ENCODE assay signal across 15 mouse cellular contexts in the genomic region with DNA sequence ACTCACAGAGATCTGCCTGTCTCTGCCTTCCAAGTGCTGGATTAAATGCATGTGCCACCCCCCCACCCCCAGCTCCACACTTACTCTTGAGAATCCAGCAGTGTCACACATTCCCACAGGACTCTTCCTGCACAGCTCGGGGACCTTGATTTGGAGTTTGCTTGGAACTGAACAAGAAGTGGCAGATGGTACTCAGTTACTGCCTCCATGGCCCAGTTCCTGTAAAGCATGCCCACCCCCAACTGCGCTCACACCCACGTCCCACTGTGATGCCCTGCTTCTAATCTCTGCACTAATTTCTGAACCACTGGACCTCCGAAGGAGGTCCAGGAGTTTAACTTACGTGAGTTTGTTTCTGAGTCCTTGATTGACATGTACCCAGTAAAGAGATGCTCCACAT. TPM values are rescaled to one million over a fixed set of nuclear protein-coding genes. Genes with fewer than 3 reads are reported as not detected.
DNase-seq lines count a peak whose midpoint lies in the region.
"Had no signal": no experiment of that assay in that cellular context is flagged by ENCODE, and none has a peak within 500 bp of the region (broad histone marks: within the 10 kb centered on the region; RNA-seq: fewer than 3 reads in every experiment).

No protein-coding gene starts in this region.

- peak; percentile 32 to 45 for DNase-seq in cerebellum, postnatal 14 days
- no peak for DNase-seq in cerebellum, adult 8-10 months
- peak; percentile 38 to 73 for DNase-seq in layer of hippocampus, adult 18-20 months (ENCODE audit: low spot score in 2 of 2)
- DNase-seq in layer of hippocampus, postnatal 36 days = no peak
- peak; percentile 47 for DNase-seq in layer of hippocampus, adult 9-11 months
- no peak for DNase-seq in layer of hippocampus, postnatal 25 days (ENCODE audit: extremely low spot score in 1 of 2, low spot score in 1 of 2)
- no peak for DNase-seq in B cell, adult 2 months
- DNase-seq: adrenal gland, adult 8-10 months; adrenal gland, postnatal 14 days; adrenal gland, postnatal 36 days; cerebellum, adult 11 months; cerebellum, adult 2 months; cerebellum, postnatal 36 days; embryo, embryonic 11 days had no signal

RNA-seq across cellular contexts. Expression of gene Cog2, which starts 23.7 kb away (rescaled TPM):
- 10 to 100 TPM; 40.6 to 43.8 TPM for total RNA-seq in layer of hippocampus, adult 18-20 months (2021)
- 10 to 100 TPM; 37.8 to 43.2 TPM for total RNA-seq in layer of hippocampus, postnatal 36 days (2021)
- 10 to 100 TPM; 37.2 to 48.5 TPM for total RNA-seq in layer of hippocampus, postnatal 25 days (2021)

RNA-seq across cellular contexts. Expression of gene Pgbd5, which starts 57.4 kb away (rescaled TPM):
- 100 to 1,000 TPM; 272 to 273 TPM for total RNA-seq in layer of hippocampus, adult 18-20 months (2021)
- total RNA-seq in layer of hippocampus, postnatal 36 days (2021) = 100 to 1,000 TPM; 263 to 289 TPM
- total RNA-seq in layer of hippocampus, postnatal 25 days (2021) = 100 to 1,000 TPM; 261 to 272 TPM
- total RNA-seq: common myeloid progenitor, adult 5-6 weeks had no signal

Comparison
In these comparisons a context has a peak if more than half of its experiments do, and no peak if none do; other contexts are left out.
1. DNase-seq: peak in cerebellum, postnatal 14 days (2 of 2), layer of hippocampus, adult 18-20 months (2 of 2) and layer of hippocampus, adult 9-11 months (single experiment); none in cerebellum, adult 8-10 months (single experiment), layer of hippocampus, postnatal 36 days (0 of 2), layer of hippocampus, postnatal 25 days (0 of 2) and B cell, adult 2 months (0 of 2).